Mouse (Mus musculus): ENCODE data around the gene Mdm1. TPM values are rescaled to one million over a fixed set of nuclear protein-coding genes. Genes with fewer than 3 reads are reported as not detected.

Mdm1 gene
- polyA plus RNA-seq (2015; fragmentation: Illumina TruSeq; extraction: RNeasy Lipid Tissue Mini Kit (QIAGEN cat#74804); ENCODE audit: insufficient read depth, low read depth, low replicate concordance): 4.9 TPM

DNA sequence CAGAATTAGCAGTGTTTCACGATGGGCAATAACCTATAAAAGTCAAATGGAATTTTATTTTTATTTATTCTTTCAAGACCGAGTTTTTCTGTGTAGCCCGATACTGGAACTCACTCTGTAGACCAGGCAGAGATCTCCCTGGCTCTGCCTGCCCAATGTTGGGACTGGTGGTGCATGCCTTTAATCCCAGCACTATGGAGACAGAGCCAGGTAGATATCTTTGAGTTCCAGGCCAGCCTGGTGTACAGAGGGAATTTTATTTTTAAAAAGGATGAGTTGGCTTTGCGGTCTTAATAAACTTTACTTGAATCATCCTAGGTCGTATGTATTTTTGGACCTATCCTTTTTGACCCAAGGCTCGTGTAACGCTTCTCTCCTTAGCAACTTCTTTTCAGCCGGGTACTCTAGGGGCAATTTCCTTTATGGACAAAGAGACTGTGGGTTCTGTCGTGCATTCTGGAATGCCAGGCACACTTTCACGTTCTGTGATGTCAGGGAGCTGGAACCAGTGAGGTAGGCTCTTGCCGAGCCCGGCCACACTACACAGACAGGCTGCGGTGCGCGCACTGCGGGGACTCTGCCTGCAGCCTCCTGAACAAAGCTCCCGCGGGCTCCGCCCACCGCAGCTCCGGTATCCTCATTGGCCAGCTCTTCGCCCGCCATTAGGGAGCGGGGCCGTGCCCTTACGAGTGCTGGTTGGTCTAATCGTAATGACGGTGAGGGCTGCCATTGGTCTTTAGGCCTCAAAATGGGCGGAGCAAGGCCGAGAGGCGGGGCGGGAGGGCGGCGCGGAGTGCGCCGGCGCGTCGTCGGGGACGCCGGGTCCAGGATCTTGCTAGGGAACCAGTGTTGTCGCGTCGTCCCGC, at the start of gene Mdm1:
Gene Mdm1, plus strand, starts transcription at position 794 of the 866 bp plus-strand sequence.

DNA sequence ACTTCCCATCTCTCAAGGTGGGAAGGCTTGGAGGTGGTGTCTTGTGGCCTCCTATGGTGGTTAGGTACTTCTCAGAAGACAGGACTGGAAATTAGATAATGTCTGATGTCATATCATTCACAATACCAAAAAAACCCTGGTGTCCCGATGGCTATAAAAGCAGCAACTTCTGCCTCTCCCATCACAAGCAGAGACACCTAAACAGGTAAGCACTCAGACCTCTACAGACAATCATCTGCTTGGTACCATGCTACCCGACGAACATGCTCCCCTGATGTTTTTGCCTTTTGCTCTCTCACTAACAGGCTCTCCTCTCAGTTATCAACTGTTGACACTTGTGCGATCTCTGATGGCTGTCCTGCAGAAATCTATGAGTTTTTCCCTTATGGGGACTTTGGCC, 63.0 kb downstream of the Mdm1 start, which contains the start of gene Il22:
Gene Il22, plus strand, starts transcription at position 301 of the 400 bp plus-strand sequence.

Other genes starting within 250 kb of the Mdm1 start
- gene Il22, start 63.1 kb downstream of the Mdm1 start, polyA plus RNA-seq (2015; fragmentation: Illumina TruSeq; extraction: RNeasy Lipid Tissue Mini Kit (QIAGEN cat#74804); ENCODE audit: insufficient read depth, low read depth, low replicate concordance): not detected
- gene Gm32717, start 99.0 kb downstream of the Mdm1 start, polyA plus RNA-seq (2015; fragmentation: Illumina TruSeq; extraction: RNeasy Lipid Tissue Mini Kit (QIAGEN cat#74804); ENCODE audit: insufficient read depth, low read depth, low replicate concordance): not detected
- gene Gm32802, start 116.9 kb downstream of the Mdm1 start, polyA plus RNA-seq (2015; fragmentation: Illumina TruSeq; extraction: RNeasy Lipid Tissue Mini Kit (QIAGEN cat#74804); ENCODE audit: insufficient read depth, low read depth, low replicate concordance): not detected
- not detected for gene Iltifb, start 153.2 kb downstream of the Mdm1 start, polyA plus RNA-seq (2015; fragmentation: Illumina TruSeq; extraction: RNeasy Lipid Tissue Mini Kit (QIAGEN cat#74804); ENCODE audit: insufficient read depth, low read depth, low replicate concordance)
- not detected for gene Gm9040, start 185.2 kb downstream of the Mdm1 start, polyA plus RNA-seq (2015; fragmentation: Illumina TruSeq; extraction: RNeasy Lipid Tissue Mini Kit (QIAGEN cat#74804); ENCODE audit: insufficient read depth, low read depth, low replicate concordance)
- not detected for gene Gm9044, start 190.6 kb downstream of the Mdm1 start, polyA plus RNA-seq (2015; fragmentation: Illumina TruSeq; extraction: RNeasy Lipid Tissue Mini Kit (QIAGEN cat#74804); ENCODE audit: insufficient read depth, low read depth, low replicate concordance)
- not detected for gene Gm9045, start 196.0 kb downstream of the Mdm1 start, polyA plus RNA-seq (2015; fragmentation: Illumina TruSeq; extraction: RNeasy Lipid Tissue Mini Kit (QIAGEN cat#74804); ENCODE audit: insufficient read depth, low read depth, low replicate concordance)
- not detected for gene Gm9046, start 201.4 kb downstream of the Mdm1 start, polyA plus RNA-seq (2015; fragmentation: Illumina TruSeq; extraction: RNeasy Lipid Tissue Mini Kit (QIAGEN cat#74804); ENCODE audit: insufficient read depth, low read depth, low replicate concordance)
- gene Gm9048, start 206.9 kb downstream of the Mdm1 start, polyA plus RNA-seq (2015; fragmentation: Illumina TruSeq; extraction: RNeasy Lipid Tissue Mini Kit (QIAGEN cat#74804); ENCODE audit: insufficient read depth, low read depth, low replicate concordance): not detected
- not detected for gene Gm9049, start 212.3 kb downstream of the Mdm1 start, polyA plus RNA-seq (2015; fragmentation: Illumina TruSeq; extraction: RNeasy Lipid Tissue Mini Kit (QIAGEN cat#74804); ENCODE audit: insufficient read depth, low read depth, low replicate concordance)

All from pancreas, adult 10 weeks (tissue).